Mouse (Mus musculus): ENCODE data around the gene Trip10.

Trip10 gene

DNA sequence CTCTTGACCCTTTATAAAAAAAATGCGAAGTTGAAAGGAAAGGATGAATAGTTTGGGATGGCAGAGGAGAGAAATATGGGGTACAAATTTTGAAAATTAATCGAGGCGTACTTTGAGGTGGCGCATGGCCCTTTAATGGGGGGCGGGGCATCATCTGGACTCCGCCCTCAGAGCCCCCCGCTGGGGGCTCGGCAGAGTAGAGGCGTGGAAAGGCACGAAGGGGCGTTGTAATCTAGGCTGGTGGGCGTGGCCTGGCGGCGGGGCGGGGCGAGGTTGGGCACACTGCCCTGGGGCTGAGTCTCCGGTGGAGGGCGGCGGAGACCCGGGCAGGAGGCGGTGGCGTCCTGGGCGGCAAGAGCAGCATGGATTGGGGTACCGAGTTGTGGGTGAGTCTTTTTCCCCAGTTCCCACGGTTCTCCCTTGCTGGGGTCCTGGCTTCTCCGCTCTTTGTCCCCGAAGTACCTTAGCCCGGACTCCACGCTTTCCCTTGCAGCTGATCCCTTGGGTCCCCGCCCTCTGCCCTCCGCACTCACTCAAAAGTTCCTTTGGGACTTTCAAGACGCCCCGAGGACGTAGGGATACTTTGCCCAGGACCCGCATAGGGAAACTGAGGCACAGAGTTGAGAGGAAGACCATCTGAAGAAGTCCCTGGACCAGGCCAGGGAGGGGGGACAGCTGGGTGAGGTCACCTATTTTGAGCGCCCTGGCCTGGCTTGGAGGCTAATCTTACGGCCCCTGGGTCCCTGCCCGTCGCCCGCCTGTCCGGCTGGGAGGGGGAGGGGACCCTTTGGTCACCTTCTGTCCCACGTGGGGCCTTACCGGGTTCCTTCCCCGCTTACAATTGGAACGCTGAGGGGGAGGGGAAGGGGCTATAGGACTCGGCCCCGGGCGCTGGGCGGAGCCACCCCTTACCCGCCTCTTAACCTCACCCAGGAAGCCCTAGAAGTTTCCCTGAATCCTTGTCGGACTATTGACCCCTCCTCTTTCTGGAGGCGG is at the start of gene Trip10:
Gene Trip10, plus strand, starts transcription at position 270 of the 996 bp plus-strand sequence.
- peak; percentile 87 to 90 for DNase-seq

DNA sequence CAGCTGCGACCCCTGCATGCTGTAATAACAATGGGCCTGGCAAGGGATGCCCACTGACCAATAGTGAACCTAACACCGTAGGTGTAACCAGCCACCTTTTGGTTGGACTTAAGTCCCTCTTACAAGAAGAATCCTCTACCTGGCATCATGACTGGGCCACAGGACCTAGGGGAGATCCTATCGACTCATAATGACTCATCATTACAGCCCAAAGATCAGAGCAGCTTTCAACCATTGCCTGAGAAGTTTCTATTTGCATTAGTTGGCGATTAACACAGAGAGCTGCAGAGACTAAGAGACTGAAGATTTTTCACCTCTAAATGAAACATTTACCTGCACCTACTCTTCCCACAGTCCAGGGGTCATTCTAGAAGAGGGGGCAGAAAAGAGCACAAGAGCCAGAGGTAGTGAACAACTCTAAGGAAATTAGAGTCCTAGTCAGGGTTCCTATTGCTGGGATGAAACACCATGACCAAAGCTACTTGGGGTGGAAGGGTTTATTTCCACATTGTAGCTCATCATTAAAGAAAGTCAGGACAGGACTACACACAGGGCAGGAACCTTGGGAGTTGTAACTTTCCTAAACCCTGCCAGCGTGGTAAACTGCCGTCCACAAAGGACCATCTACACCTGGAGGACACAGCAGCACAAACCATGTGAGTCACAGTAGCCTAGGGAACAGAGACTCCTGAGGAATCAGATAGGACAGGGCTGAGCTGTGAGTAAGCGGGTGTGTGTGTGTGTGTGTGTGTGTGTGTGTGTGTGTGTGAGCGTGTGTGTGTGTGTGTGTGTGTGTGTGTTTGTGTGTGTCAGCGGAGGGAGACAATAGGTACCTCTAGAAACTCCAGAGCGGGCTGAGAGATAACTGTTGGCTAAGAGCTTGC is 47.2 kb upstream of the Trip10 start:
- no peak for DNase-seq

DNA sequence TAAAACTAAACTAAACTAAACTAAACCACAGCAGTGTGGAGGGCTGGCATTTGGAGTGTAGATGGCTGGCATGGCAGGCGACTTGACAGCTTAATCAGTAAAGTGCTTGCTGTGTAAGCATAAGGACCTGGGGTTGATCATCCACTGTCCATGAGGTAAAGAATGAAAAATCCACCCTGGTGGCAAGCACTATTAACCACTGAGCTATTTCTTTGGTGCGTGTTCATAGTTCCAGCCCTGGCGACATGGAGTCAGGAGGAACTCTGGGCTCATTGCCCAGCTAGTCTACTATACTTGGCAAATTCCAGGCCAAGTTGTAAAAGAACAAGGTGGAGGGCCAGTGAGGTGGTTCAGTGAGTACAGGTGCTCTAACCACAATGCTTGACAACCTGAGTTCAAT is 41.3 kb upstream of the Trip10 start:
- DNase-seq, result no peak

DNA sequence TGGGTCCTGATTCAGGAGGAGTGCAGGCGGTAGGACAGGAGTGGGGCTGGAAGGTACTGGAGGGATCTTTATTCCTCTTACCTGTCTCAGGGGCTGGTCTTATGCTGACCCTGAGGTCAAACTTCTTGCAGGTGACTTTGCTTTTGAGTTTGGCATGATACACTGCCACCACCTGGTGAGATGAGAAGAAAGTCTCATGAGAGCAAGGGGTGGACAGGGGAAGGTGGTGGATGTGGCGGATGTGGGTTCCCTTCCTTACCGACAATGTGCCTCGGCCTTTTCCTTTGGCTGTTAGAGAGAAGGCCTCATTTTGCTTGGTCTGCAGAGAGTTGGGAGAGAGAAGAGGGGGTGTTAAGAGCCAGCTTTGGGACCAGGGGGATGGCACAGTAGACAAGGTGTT is 39.9 kb upstream of the Trip10 start:
- DNase-seq, result no peak

DNA sequence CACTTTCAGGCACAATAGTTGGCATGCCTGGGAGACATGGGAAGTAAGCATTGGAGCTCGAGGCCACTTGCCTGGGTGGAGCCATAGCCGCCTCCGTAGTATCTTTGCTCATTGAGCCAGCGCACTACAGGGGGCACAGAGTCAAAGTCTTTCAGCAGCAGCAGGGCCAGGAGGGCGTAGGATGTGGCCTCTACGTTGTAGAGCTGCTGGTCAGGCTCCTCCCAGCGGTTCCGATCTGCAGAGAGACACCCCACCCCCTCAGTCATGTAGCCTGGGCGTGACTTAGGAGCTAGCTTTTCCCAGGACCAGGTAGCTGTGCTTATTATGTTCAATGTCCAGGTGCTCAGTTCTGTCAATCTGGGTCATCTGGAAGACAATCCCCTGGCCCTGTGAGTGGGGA is 37.8 kb upstream of the Trip10 start:
- no peak for DNase-seq

DNA sequence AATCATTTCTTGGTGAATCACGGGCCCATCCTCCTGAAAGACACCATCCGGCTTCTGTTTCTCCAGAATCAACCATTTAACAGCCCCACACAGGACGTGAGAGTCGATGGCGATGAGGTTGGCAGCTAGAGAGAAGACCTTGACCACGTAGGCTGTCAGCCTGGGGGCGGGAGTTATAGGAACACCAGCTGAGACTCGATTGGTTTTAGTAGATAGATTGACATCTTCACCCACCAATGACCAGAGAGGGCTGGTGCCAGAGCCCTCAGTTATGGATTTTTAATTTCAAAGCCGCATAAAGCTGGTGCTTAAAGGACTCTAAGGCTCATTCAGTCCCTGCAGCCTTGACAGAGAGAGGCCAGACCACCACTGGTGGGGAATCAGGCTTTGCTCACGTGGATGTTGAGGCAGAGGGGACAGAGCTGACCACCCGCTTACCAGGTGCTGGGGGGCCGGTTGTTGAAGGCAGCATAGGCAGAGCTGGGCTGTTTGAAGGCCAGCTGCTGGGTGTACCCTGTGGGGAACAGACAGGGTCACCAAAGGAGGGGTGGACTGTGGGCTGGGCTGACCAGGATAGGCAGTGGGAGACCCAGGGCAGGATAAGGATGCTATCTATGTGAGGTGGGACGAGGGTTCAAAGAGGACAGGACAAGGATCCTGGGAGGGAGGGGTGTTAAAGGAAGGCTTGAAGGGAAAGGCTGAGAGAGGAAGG is 34.4 kb upstream of the Trip10 start:
- DNase-seq, result peak; percentile 56 to 58

DNA sequence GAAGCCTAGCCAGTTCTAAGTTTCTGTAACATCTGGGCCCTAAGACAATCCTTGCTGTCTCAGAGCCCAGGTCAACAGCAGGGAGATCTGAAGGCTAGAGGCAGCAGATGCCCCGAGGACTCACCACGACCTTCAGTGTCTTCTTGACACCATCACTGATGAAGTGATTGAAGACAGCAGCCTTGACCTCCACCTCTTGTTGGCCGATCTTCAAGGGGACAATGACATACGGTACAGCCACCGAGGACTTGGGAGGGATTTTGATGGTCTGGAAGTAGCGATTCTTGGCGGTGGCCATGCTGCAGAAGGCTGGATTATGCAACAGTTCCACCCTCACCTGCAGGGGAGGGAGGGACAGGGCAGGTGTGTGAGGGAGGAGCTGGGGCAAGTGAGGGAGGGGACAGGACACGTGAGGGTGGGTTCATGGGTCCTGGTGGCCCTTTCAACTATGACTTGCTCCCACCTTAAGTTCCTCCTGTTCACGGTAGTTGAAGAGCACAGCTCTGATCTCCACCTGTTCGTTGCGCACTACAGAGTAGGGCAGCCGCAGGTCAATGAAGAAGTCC is 30.8 kb upstream of the Trip10 start:
- DNase-seq, result no peak

DNA sequence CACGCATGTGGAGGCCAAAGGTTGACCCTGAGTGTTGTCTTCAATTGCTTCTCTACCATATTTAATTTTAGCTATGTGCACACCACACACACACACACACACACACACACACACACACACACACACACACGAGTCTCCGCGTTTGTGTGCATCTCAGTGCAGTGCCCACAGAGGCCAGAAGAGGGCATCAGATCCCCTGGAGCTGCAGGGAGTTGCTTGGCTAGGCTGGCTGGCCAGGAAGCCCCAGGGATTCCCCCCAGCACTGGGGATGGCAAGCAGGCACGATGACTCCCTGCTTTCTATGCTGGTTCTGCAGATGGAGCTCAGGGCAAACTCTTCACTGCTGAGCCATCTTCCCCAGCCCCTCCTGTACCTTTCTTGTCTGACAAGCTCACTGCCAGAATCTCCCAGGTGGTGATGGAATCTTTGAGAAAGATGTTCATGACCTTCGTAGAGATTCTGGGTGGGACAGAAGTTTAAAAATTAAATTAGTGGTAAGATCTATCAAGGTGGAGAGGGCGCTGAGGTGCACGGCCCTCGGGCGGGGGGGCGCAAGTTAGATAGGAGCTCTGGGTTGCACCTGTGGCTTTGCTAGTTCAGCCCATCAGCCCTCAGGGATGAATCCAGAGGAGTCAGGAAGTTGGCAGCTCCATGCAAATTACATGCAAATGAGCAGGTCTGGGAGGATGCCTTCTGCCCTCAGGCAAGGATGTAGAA is 29.9 kb upstream of the Trip10 start:
- peak; percentile 75 to 87 for DNase-seq

DNA sequence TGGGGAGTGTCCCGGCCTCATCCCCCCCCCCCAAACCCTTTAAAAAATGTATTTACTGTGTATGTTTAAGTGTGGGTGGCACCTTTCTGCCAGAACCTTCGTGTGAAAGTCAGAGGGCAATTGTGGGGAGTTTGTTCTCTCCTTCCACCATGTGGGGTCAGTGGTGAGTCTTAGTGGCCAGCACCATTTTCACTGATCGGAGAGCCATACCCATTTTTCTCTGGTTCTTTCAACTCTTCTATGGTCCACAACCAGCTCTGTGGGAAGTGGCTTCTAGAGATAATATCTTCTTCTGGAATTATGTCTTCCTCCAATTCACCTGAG is 29.4 kb upstream of the Trip10 start:
- DNase-seq, result peak; percentile 38 to 54

DNA sequence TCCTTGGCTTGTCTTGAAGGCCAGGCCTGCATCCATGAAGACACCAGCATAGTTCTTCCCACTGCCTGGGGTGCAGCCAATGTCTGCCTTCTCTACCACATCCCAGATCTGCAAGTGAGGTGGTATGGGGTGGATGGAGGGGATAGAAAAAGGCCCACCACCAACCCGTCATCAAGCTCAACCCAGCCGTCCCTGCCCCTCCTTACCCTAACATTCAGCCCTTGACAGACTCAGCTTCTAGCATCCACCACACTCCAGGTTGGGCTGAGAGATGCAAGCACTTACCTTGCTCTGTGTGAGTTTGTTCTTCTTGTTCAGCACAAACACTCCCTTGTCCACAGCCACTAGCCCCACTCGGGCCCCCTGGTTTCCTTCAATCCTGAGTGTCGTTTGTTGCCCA is 27.3 kb upstream of the Trip10 start:
- DNase-seq, result no peak

DNA sequence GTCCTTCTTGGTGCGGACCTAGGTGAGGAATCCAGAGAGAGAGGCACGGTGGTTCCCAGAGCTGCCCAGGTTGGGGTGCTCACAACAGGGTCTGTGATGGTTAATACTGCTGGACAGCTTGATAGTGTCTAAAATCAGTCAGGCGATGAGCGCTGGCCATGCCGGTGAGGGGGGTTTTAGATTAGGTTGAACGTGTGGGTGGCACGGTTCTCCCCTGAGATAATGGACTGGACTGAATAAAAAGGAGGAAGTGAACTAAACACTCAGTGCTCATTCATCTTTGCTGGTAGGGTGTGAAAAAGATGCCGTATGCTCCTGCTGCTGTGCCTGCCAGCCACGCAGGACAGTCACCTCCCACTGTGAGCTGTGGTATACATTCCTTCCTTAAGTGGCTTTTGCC is 25.9 kb upstream of the Trip10 start:
- no peak for DNase-seq

DNA sequence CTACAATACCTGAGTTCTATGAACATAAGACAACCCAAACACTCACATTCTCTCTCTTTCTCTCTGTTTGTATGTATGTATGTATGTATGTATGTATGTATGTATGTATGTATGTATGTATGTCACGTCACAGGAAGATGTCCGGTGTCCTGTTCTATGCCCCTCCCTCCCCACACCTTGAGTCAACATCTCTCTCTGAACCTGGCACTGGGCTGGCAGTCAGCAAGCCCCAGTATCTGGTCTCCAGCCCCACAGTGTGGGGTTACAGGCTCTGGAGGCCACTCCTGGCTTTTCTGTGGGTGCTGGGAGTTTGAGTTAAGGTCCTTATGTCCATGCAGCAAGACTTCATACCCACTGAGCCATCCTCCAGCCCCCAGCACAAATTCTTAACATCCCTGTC is 21.8 kb upstream of the Trip10 start:
- no peak for DNase-seq

DNA sequence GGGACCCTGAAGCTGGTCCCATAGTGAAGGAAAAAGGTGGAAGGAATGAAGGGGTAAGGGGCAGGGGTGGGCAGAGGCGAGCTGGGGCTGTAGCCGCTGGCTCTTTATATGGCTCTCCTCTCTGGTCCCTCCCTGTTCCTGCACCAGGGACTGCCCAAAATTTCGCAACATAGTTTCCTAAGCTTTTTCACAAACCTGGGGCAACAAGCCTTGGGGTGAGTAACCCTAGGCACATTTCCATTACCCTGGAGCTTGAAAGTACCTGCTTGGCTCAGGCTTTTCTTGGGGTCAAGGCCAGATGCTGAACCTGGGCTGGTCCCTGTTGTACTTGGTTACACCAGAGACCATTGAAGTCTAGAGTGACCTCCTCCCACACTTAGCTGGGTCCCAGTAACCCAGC is 21.2 kb upstream of the Trip10 start, which contains the start of gene C3:
Gene C3, minus strand, starts transcription at position 123 of the 400 bp plus-strand sequence.
- DNase-seq, result no peak

DNA sequence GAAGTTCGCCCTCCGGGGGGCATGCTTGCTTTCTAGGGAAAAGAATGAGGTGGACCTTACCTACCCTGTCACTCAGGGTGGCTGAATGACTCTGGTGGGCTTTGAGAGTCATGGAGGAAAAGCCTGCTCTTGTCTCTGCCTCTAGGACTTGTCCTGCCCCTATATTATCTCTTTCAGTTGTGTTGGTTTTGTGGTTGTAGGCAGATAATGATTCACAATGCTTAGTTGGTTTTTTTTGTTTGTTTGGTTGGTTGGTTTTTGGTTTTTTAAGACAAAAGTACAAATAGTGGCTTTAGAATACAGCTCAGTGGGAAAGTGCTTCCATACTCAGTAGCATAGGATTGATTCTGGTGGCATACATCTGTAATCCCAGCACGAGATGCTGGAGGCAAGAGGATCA is 20.4 kb upstream of the Trip10 start:
- no peak for DNase-seq

DNA sequence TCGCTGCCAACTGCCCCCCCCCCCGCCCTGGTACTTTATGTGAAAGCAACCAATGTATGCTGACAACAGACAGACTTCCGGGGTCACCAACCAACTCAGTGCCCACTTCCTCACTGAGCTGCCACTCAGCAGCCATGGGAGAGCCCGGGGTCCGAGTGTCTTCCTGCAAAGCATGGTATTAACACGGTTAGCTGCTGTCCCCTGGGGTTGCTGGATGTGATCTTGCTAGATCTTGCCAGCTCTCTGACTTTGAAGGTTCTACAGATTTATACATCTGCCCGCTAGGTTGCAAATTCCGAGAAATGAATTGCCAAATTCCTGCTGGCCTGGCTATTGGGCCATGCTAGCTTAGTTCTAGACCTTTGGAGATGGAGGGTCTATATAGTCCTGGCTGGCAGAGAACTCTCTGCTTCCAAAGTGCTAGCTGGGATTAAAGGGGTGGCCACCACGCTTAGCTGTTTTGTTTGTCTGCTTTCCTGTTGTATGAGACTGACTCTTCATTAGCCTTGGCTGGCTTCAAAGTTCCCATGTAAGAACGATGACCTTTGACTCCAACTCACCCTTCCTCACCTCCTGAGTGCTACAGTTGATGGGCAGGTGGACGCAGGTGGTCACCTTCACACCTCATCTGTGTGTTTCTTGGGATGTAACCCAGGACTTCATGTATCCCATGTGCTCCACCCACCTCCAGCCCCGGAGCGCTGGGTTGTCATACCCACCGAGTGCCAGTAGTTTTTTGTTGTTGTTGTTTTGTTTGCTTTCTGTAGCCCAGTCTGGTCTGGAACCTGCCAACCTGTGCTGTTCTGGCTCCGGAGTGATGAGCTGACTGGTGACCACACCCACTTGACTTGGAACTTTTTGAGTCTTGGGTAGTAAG is 19.2 kb upstream of the Trip10 start:
- DNase-seq, result no peak

DNA sequence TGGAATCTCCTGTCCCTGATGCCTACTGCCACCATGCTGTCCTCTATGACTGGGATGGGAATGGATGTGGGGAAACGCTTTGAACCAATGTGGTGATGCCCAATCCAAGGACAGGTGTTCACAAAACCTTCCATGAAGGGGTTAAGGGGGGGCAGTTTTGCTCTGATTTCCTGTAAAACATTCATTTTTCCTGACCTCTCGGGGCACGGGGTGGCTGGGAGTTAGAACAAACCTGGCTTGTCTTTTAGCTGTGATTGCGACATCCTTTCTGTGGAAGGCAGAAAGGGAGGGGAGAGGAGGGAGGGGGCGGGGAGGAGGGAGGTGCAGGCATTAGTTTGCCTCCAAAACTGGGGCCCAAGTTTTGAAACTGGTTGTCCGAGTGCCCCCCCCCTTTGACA is 18.5 kb upstream of the Trip10 start:
- DNase-seq, result no peak

DNA sequence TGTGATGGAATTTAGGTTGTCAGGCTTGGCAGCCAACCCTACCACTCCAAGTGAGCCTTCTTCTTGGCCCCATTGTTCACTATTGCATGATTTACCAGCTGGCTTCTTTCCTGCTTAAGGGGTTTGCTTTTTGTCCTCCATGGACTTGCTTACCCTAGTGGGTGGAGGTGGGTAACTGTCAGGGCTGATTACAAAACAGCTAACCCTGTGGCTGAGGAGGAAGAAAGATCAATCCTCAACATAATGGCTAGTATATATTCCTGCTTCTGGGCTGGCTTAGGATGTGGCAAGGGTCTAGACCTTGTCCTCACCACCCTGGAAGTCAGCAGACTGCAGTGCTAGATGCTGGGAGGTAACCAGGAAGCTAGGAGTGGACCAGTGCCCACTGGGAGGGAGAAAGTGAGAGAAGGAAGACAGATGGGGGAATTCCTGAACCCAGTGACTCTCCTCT is 17.9 kb upstream of the Trip10 start:
- no peak for DNase-seq

DNA sequence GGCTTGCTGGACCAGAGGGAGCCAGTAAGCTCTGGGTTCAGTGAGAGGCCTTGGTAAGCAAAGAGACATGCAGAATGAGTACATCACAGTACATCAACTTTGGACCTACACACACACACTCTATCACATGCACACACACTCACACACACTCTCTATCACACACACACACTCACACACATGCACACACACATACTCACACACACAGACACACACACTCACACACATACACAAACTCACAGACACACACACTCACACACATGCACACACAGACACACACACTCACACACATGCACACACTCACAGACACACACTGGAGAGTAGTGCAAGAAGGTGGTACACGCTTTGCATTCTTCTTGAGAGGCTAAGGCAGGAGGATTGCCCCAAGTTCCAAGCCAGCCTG is 17.1 kb upstream of the Trip10 start:
- DNase-seq, result no peak

DNA sequence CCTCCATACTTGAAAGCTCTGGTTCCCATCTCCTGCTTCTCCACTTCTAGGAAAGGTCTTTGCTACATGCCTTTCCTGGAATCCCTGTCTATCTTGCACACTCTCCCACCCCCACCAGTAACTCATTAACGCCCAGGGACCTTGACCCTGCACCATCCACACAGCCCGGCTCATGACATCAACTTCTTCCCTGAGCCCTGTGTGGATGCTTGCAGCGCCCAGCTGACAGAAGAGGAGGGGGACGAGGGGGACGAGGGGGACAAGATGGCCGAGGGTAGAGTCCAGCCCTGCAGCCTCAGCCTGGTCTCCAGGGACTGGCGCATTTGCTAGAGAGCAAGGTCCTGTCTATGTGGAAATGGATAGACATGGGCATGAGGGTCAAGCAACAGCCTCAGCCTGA is 16.2 kb upstream of the Trip10 start:
- no peak for DNase-seq

DNA sequence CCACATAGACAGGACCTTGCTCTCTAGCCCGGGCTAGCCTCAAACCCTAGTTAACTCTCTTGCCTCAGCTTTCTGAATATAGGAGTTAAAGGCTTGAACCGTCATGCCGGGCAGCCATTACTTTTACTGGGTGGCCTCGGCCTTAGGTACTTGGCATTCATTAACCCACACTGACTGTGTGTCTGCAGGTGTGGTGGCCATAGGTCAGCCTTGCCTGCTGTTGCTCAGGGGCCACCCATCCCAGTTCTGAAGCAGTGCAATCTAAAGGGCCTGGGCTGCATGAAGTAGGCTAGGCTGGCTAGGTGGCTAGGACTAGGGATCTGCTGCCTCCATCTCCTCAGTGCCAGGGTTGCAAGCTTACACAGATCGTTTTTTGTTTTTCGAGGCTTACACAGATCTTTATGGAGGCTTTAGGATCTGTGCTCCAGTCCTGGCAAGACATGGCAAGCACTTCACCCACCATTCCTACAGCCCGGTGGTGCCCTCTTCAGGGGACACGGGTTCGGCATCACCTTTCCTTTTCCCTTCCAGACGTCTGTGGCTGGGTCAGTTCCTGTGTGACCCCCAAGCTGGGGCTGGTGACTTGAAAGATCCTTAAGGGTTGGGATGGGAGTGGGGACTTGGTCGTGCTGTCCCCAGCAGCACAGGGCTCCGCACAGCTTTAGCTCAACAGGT is 14.9 kb upstream of the Trip10 start:
- DNase-seq, result no peak
